Mouse (Mus musculus) brain, adult 2 months (tissue): ENCODE results near the gene Rpl13a.
A peak's percentile ranks its signal among the peaks of the same experiment; 100 is the strongest.
"Not testable (repeated sequence)": the region's sequence is repeated elsewhere in the genome, so short reads cannot be mapped to it uniquely, and the experiment has no call there.

ENCODE experiments used
- DNase-seq: peaks from one replicate; pipeline ENCODE4 v3.0.0; 2011; ENCODE audit warnings: low read depth, low spot score

Rpl13a gene

GRCm38 (mm10) chr7:45135993-45136567 lies 7.5 kb upstream of the Rpl13a start, which contains the start of the genes Gm45713 and Flt3l:
Gene Gm45713, minus strand, starts transcription at chr7:45136231.
Gene Flt3l, minus strand, starts transcription at chr7:45136432.
- DNase-seq, result peak; percentile 93

- no peak for DNase-seq
Observed at GRCm38 (mm10) chr7:45135370-45135769, 6.8 kb upstream of the Rpl13a start.

GRCm38 (mm10) chr7:45134544-45135026 lies 6.0 kb upstream of the Rpl13a start:
- no peak for DNase-seq

GRCm38 (mm10) chr7:45133446-45134159 lies 5.0 kb upstream of the Rpl13a start:
- DNase-seq, result no peak

- no peak for DNase-seq
Observed at GRCm38 (mm10) chr7:45131850-45132249, 3.3 kb upstream of the Rpl13a start.

- no peak for DNase-seq
Observed at GRCm38 (mm10) chr7:45129776-45130512, 1.4 kb upstream of the Rpl13a start.

- DNase-seq, result peak; percentile 46
Observed at GRCm38 (mm10) chr7:45129318-45129717, 757 bp upstream of the Rpl13a start.

- DNase-seq, result no peak
Observed at GRCm38 (mm10) chr7:45127700-45128224, 799 bp downstream of the Rpl13a start.

- DNase-seq, result no peak
Observed at GRCm38 (mm10) chr7:45126844-45127699, 1.5 kb downstream of the Rpl13a start.

- DNase-seq, result no peak
Observed at GRCm38 (mm10) chr7:45126147-45126843, 2.3 kb downstream of the Rpl13a start.

- DNase-seq, result not testable (repeated sequence)
Observed at GRCm38 (mm10) chr7:45125649-45126048, 2.9 kb downstream of the Rpl13a start.

- peak; percentile 18 for DNase-seq
Observed at GRCm38 (mm10) chr7:45125144-45125600, 3.4 kb downstream of the Rpl13a start.

- peak; percentile 100 for DNase-seq
Observed at GRCm38 (mm10) chr7:45124224-45125143, 4.1 kb downstream of the Rpl13a start, which contains the start of gene Rps11. Gene Rps11, minus strand, starts transcription at chr7:45124439.

- no peak for DNase-seq
Observed at GRCm38 (mm10) chr7:45123186-45123570, 5.4 kb downstream of the Rpl13a start.

- DNase-seq, result no peak
Observed at GRCm38 (mm10) chr7:45122561-45123185, 5.9 kb downstream of the Rpl13a start.

- DNase-seq, result no peak
Observed at GRCm38 (mm10) chr7:45121966-45122365, 6.6 kb downstream of the Rpl13a start.

GRCm38 (mm10) chr7:45121404-45121803 lies 7.2 kb downstream of the Rpl13a start:
- DNase-seq, result no peak

- DNase-seq, result no peak
Observed at GRCm38 (mm10) chr7:45119780-45120709, 8.5 kb downstream of the Rpl13a start.
